Mouse (Mus musculus): ENCODE results near the gene Rras2. TPM values are rescaled to one million over a fixed set of nuclear protein-coding genes. Genes with fewer than 3 reads are reported as not detected.

Rras2 gene
- polyA plus RNA-seq (2014; fragmentation: Illumina TruSeq; extraction: RNeasy Lipid Tissue Mini Kit (QIAGEN cat#74804); ENCODE audit: low read depth, low replicate concordance) = 28.3 TPM

DNA sequence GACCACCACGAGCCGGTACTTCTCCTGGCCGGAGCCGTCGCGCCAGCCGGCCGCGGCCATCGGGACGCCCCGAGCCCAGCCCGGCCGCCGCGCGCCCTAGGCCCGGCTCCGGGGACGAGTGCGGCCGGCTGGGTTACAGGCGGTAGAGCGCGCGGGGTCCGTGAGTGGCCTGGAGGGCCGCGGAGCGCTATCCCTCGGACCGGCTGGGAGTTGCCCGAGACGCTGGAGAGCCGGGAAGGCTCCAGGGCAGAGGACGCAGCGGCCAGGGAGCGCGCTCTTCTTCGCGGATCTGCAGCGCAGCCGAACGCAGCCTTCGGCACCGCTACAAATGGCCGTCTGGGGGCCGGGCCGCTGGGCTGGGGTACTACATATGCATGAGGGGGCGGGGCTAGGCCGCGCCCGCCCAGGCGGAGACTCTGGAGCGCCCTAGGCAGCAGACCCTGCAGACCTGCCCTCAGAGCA lies at the start of gene Rras2:
Gene Rras2, minus strand, starts transcription at position 338 of the 462 bp plus-strand sequence.

Other genes starting within 250 kb of the Rras2 start
- 121 TPM for gene Copb1, start 136.9 kb upstream of the Rras2 start, polyA plus RNA-seq (2014; fragmentation: Illumina TruSeq; extraction: RNeasy Lipid Tissue Mini Kit (QIAGEN cat#74804); ENCODE audit: low read depth, low replicate concordance)
- 114 TPM for gene Psma1, start 158.3 kb upstream of the Rras2 start, polyA plus RNA-seq (2014; fragmentation: Illumina TruSeq; extraction: RNeasy Lipid Tissue Mini Kit (QIAGEN cat#74804); ENCODE audit: low read depth, low replicate concordance)

All from testis, adult 10 weeks (tissue).